Mouse (Mus musculus): ENCODE measurements around the gene Cd37.

DNA sequence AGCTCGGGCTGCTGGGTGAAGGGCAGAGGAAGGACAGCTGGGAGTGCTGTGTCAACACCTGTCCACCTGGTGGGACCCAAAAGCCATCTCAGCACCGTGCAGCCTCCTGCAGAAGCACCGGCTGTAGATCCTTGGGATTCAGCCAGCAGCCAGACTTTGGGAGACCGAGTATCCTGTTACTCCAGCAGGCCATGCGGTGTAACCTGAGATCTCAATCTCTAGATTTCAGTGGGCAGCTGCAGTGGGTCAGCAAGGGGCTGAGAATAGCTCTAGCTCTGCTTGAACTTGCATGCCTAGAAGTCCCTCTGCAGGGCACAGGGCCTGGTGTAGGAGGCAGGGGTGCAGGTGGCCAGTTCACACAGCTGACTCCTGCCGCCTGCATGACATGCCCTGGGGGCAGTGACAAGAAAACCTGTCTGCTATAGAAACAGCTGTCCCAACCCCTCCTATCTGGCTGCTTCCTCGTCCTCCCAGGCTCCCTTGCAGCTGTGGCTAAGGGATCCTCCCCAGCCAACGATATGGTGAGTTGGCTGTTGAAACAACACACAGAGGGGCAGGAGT is 47.0 kb downstream of the Cd37 start:
- TF ChIP-seq CTCF (conservative IDR thresholded peaks at IDR 0.05; ENCODE audit: insufficient read depth, insufficient read length, low read depth, low read length) (no peak), POLR2A (IDR thresholded peaks at IDR 0.05; ENCODE audit: low read depth, low read length) (no peak)
